Mouse (Mus musculus) spleen, postnatal 4 days (tissue): Measurements from ENCODE around the gene B4galnt2.
"Not testable (repeated sequence)": the region's sequence is repeated elsewhere in the genome, so short reads cannot be mapped to it uniquely, and the experiment has no call there.

ENCODE experiments used
- DNase-seq, 2 experiments: peaks; one replicate each; pipeline ENCODE4 v3.0.0; 2022; ENCODE audit warnings: low spot score in 2 of 2

The B4galnt2 gene

GRCm38 (mm10) chr11:95914571-95914991 lies at the start of gene B4galnt2:
TSS of gene B4galnt2 (minus strand) at chr11:95914891.
- DNase-seq: no peak

GRCm38 (mm10) chr11:95963304-95963703 lies 48.6 kb upstream of the B4galnt2 start:
- DNase-seq: no peak

GRCm38 (mm10) chr11:95959152-95959551 lies 44.5 kb upstream of the B4galnt2 start:
- DNase-seq: no peak

DNA sequence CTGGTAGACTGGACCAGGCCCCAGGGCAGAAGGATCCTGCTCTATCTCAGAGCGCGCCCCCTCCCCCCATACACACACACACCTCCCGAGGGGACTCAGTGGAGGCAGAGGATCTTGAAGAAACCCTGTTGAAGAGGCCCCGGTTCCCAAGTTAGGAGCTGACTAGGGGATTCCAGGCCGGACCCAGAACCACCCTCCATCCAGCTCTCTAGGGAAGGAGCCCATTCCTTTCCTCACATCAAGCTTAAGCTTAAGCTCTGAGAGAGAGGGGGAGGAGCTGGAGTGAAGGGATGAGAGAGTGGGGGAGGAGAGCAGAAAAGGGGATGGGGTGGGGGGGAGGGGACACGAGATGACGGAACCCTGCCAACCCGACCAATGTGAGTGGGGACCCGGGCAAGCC lies 43.6 kb upstream of the B4galnt2 start:
- no peak for DNase-seq

GRCm38 (mm10) chr11:95957407-95957806 lies 42.7 kb upstream of the B4galnt2 start:
- no peak for DNase-seq

- DNase-seq: no peak
Observed at GRCm38 (mm10) chr11:95953313-95953712, 38.6 kb upstream of the B4galnt2 start.

- DNase-seq: no peak
Observed at GRCm38 (mm10) chr11:95945838-95946472, 31.3 kb upstream of the B4galnt2 start.

DNA sequence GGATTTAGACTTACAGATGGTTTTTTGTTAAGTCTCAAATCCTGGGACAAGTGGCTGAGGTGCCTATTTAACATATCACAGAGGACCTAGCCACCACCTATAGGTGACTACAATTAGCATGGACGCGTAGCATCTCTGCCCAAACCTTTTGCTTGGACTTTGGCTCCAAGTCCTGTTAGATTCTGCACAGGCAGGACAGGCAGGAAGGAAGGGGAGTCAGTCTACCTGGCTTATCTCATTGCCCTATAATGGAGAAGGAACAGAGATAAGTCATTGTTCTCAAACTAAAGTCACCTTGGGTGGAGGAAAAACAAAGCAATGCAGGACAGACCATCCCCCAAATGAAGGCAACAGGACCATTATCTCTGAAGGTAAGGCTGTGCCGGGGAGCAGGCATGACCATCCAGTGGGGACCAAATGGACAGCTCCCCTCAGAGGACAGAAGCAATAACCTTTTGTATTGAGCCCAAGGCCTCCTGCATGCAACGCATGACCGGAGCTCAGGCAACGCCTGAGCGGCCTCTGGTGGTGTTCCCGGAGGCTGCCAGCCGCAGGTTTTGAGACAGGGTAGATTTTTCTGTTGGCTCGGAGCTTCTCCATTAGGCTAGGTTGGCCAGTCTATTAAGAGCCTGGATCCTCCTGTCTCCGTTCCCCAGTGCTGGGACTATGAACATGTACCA lies 25.3 kb upstream of the B4galnt2 start:
- DNase-seq: no peak

DNA sequence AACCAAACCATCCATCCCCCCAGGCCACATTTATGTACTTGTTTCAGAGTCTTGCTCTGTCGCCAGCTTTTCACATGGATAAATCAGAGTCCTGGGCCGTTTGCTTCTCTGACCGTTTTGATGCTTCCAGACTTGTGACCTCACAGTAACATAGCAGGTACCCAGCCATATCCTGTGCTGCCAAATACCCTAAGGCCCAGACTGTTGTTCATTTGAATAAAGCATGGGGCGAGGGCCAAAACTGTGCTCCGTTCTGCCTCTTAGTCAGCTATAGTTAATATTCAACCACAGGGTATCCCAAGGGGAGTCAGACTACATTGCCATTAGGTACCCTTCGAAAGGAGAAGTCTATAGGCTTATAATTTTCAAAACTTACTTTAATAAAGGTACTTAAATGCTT lies 21.7 kb upstream of the B4galnt2 start:
- no peak for DNase-seq

GRCm38 (mm10) chr11:95932168-95932567 lies 17.5 kb upstream of the B4galnt2 start:
- DNase-seq: not testable (repeated sequence)

DNA sequence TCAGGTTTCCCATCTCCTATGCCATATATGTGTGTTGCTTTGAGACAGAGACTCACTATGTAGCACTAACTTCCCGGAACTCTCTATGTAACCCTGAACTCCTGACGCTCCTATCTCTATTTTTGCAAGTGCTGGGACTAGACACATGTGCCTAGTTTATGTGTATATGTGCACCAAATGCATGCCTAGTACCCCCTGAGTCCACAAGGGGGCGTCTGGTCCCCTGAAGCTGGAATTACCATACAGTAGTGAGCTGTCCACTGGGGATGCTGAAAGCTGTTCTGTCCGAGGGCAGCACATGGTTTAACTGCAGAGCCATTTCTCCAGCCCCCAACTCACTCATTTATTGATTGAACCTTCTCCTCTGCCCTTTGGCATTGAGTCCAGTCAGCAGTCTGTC lies 11.7 kb upstream of the B4galnt2 start:
- DNase-seq: no peak

GRCm38 (mm10) chr11:95925976-95926375 lies 11.3 kb upstream of the B4galnt2 start:
- no peak for DNase-seq

GRCm38 (mm10) chr11:95924215-95924614 lies 9.5 kb upstream of the B4galnt2 start:
- no peak for DNase-seq

DNA sequence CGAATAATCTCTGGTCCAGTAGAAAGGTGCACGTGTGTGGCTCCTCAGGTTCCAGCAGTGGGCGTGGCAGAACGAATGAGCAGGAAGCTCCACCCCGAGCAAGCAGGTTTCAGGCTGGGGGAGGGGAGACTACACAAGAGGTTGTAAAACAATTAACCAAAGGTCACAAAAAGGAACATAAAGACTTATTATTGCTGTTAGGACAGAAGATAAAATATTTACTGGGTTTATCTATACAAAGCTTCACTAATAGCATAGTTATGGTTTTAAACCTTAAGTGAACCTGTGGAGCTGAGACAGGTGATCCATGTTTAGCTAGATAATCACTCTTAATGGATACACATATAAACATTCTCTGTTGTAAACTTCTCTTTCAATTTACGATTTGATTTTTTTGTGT lies 8.8 kb upstream of the B4galnt2 start:
- DNase-seq: not testable (repeated sequence)

DNA sequence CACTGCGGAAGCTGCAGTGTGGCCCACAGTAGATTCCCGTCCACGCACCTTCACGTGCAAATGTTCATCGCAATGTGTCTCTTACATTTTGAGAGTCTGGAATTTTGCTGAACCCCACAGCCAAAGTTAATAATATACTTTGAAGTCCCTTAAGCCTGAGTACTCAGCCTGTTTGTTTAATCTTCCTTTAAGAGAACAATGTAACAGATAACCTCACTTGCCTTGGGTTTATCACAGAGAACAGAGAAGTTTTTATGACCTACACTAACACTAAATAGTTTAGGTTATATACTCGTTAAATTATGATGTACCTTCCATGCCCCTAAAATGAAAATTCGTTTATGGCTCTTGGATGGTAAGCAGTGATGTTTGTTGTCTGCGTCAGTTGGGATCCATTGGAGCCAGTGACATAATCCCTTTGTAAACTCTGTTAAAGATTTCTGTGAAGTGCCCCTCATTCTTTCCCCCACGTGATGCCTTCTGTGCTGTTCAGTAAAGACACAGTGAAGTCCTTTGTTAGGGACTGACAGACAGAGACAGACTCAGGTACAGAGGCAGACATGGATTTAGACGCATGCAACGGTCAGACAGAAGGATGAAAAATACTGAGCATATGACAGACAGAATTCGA lies 7.4 kb upstream of the B4galnt2 start:
- no peak for DNase-seq

- DNase-seq: no peak
Observed at GRCm38 (mm10) chr11:95916426-95916825, 1.7 kb upstream of the B4galnt2 start.

DNA sequence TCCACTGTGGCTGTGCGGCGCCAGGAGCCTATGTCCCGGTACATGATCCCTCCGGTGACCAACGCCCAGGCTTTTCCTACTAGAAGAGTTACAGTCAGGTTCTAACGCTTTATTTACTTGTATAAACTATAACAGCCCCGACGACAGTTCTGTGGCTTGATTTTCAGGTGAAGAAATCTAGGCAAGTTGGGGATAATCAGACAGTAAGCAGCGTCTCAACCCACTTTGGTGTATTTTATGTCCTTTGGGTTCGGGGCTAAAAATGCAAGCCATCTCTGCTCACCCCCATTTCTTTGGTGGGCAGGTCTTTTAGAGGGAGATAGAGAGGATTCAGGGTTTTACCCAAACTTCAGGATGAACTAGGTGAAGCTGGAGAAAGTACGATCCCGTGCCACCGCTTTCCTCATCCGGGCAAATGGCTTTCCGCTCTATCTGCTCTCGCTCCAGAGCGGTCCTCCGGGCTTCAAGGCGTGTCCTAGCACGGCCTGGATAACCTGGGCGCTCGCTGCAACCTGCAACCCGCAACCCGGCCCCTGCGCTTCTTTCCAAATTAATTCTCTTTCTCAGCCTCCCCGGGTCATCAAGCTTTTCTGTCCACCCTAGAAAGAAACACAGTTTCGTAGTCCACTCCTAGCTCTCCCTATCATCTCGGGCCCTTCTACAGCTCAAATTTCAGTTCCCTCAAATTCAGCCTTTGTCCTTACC lies 467 bp upstream of the B4galnt2 start:
- DNase-seq: no peak

DNA sequence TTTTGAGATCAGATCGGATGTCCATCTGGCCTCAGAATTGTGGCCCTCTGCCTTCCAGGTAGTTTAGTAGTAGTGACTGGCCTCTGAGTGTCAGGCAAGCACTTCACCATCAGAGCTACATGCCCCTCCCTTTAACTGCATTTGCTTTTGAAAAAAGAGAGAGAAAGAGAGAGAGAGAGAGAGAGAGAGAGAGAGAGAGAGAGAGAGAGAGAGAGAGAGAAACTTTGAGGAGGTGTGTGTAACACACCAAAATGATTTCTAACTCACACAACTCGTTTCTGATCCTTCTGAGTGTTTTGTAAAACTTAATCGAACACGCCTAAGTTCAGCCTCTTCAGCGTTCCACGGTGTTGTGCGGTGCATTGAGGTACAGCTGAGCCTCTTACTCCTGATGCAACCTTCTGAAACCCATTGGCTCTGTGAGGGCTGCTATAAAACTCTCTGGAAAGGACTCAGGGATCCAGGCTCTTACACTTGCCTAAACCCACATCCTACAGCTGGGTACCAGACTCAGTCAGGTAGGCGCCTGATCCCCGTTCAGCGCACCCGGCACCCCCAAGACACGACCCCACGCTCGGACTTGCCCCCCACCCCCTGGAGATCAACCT lies 628 bp downstream of the B4galnt2 start:
- DNase-seq: no peak

DNA sequence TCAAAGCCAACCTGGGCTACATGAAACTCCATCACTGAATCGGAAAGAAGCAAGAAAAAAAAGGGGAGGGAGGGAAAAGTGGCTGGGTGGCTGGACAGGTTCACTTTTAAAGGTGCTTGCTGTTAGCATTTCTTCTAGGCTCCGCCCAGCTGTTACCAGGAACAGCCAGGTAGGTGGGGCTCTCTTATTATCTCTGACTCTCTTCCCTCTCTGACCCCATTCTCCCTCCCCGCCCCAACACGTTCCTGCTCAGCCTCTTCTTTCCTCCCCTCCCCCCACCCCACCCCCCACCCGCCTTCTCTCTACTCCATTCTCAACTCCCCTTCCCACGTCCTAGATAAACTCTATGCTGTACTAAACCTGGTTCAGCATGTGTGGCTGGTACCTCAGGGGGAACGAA lies 3.1 kb downstream of the B4galnt2 start:
- no peak for DNase-seq

DNA sequence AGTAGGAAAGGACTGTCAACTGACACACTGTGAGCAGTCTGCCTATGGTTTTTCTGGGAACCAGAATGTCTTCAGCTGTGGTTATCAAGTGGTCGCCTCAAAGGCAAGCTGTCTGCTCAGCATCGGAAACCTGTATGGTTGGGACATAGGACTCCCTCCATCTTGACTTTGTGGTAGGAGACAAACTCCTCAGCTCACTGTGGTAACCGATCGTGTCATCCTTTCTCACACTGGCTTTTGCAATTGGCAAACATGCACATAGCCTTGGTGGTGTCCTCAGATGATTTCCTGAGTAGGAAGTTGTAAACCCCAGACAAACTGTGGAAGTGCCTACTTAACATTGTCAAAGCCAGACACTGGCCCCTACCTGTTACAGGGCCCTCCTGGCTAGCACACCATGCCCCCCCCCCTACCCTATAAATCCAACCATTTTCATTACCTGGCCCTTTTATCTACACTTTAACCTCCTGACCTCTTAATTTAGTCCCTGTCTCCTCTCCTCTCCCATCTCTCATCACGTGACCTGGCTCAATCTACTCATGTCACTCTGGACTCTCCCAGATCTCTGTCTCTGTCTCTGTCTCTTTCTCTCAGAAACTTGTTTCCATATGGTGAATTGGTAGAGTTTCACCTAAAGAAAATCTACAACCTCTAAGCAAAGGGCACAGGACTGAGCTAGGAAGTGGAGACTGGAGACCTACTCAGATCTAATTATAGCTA lies 6.7 kb downstream of the B4galnt2 start:
- DNase-seq: no peak

GRCm38 (mm10) chr11:95904290-95904689 lies 10.4 kb downstream of the B4galnt2 start:
- DNase-seq: no peak
